Mouse (Mus musculus): ENCODE data around the gene Ypel2.

DNA sequence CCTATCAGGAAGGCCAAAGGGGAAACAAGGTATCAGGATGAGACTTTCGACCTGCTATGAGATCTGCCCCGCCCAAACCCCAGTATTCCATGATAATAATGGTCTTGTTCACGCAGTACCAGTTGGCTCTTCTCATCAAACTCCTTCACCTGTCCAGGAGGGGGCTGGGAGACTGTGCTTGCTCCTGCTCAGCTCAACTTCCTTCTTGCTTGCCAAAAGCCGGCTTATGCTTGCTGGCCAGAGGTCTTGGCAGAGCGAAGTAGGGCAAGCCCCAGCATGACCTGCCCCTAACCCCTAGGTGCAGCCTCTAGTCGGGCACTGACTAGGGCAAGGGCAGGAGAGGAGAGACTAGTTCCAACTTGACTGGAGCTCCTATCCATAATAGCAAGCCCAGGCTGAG, 72.2 kb downstream of the Ypel2 start:
- TF ChIP-seq CTCF (IDR thresholded peaks at IDR 0.05; ENCODE audit: borderline replicate concordance, insufficient read depth, low read length) (no peak), POLR2A (IDR thresholded peaks at IDR 0.05; ENCODE audit: low read depth, low read length) (no peak)
